Mouse (Mus musculus) small intestine, adult 2 months (tissue): ENCODE measurements at regions not wholly inside any gene's neighbourhood (a gene's known extent, or its start where the extent isn't known, plus 50 kb on each side); places are given as distances from the start of the nearest gene placed in this dataset.

ENCODE experiments used
- CTCF ChIP-seq: fragments of 200-500 bp; IDR thresholded peaks from 2 replicates; pipeline ENCODE4 v1.5.1; 2012; ENCODE audit warnings: low read depth, mild to moderate bottlenecking, control low read depth, inconsistent platforms, low read length, moderate library complexity, mixed read lengths; ENCODE audit not compliant: insufficient replicate concordance, insufficient read length; ENCODE audit errors: extremely low read depth
- POLR2A ChIP-seq: fragments of 200-500 bp; IDR thresholded peaks from 2 replicates; pipeline ENCODE4 v1.6.1; 2012; ENCODE audit warnings: low read depth, mild to moderate bottlenecking, control low read depth, inconsistent platforms, low read length, moderate library complexity

DNA sequence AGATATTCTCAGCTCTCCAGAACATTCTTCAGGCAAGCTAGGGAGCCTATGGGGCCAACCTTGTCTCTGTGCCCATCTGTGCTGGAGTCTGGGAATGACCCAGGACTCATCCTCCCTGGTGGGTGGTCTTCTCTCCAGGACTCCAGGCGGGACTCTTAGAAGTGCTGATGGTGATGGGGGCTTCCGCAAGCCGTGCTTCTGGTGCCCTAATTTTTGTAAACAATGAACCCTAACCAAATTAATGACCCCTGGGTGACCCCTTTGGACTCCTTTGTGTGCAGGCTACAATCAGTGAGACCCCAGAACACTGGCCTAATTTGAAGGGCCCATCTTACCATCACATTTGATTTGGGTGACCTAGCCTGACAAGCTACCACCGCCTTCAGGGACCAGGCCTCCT is 71.0 kb upstream of the Ccnd1 start:
- no peak for TF ChIP-seq CTCF
- no peak for TF ChIP-seq POLR2A
